Mouse (Mus musculus) fat pad, adult 2 months (tissue): Measurements from ENCODE around the gene Prkd3.

Experiments used
- DNase-seq: peaks from one replicate; pipeline ENCODE4 v3.0.0-alpha.2; 2011; ENCODE audit warnings: low read depth, low spot score; ENCODE audit errors: extremely low read depth

Gene Prkd3

DNA sequence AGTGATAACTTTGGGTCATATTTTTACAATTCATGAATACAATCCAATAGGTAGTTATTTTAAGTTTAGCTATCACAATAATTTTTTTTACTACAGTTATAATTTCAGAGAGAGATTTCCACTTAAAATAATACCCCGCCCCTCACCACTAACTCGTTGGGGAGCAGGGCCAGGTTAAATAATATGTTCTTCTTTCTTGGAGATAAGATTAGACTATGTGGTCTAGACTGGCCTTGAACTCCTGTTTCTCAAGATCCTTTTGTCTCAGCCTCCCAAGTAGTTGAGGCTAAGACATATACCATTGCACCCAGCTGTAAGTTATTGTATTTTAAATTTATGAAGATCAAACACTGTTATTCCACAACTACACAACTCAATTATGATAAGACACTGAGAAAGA is 7.0 kb downstream of the Prkd3 start:
- DNase-seq: no peak

DNA sequence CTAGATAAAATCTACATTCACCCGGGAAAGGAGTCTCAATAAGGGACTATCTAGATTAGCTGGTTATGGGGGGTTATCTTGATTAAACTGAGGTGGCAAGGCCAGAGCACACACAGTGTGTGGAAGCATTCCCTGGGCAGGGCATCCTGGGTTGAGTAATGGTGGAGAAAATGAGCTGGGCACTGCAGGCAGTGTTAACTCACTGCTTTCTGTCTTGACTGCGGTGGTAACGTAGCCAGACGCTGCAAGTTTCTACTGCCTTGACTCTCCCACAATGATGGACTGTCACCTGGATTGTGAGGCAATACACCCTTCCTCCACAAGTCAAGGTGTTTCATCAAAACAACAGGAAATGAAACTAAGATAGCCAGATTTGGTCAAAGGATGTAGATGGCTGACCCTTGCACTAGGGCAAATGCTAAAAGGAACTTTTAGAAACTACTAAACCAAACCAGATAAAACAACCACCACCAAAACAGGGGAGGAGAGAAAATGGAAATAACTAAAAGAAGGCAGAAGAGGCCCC is 20.8 kb downstream of the Prkd3 start:
- DNase-seq: no peak

- DNase-seq: no peak
These were observed 21.4 kb downstream of the Prkd3 start for GRCm38 (mm10) chr17:78999189-78999588.

- no peak for DNase-seq
These were observed 22.5 kb downstream of the Prkd3 start for GRCm38 (mm10) chr17:78998130-78998529.

GRCm38 (mm10) chr17:78994931-78995820 is 25.4 kb downstream of the Prkd3 start:
- no peak for DNase-seq

DNA sequence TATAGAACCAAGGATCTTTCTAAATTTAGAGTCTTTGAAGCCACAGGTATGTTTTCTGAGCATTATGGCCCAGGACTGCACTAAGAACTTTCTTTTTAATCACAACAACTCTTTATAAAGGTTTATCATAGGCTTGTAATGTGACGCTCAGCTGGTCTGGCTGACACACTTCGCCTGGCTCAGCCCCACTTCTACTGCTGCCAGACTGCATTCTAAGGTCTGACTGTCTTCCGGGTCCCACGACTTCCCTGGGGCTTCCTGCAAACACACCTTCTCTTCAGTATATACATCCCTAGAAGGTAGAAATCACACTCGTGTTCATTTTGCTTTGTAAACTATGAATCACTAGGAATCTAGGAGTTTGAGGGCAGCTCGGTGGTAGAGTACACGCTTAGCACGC is 26.2 kb downstream of the Prkd3 start:
- DNase-seq: no peak

DNA sequence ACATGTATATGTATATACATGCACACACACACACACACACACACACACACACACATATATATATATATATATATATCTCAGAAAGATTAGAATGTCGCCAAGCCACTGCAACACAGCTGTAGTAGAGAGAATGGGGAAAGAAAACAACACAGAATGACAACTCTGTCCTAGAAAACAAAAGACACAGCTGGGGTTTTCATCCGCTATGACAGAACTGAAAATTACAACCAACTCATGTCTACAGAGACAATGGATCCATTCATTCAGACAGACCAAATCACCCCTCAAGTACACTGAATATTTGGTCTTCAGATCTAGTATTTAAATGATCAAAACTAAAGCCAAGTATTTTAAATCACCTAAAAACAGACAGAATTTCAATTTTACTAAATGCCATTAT is 26.9 kb downstream of the Prkd3 start:
- no peak for DNase-seq

DNA sequence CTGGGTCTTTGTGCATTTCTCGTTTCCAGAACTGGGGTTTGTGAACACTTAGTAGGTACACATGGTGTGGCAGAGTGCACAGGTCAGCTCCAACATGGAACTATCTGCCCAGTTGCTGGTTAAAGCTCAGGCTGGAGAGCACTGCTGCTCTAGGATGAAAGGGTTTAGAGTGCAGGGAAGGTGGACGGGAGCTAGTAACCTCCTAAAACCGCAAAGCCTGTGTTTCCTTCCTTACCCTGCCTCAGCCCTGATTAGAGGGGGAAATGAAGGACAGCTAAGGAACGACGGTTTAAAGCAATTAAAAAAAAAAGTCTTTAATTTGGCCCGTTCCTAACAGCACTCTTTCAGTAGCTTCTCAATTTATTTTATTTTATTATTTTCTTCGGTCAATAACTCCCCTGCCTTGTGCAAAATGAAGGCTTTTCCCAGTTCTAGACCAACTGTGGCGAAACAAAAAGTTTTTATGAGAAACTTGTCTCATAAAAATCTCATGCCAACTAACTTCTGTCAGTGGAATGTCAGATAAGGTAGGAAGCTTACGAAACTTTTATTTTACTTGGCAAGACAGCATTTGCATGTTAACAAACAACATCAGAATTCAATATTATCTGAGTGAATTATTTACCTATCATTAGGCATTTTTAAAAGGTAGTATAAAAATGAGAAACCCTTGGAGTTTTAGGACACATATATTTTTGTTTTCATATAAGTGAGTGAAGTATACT is 28.2 kb downstream of the Prkd3 start:
- no peak for DNase-seq

GRCm38 (mm10) chr17:78991549-78991948 is 29.1 kb downstream of the Prkd3 start:
- no peak for DNase-seq

- no peak for DNase-seq
These were observed 31.6 kb downstream of the Prkd3 start for GRCm38 (mm10) chr17:78989015-78989414.

DNA sequence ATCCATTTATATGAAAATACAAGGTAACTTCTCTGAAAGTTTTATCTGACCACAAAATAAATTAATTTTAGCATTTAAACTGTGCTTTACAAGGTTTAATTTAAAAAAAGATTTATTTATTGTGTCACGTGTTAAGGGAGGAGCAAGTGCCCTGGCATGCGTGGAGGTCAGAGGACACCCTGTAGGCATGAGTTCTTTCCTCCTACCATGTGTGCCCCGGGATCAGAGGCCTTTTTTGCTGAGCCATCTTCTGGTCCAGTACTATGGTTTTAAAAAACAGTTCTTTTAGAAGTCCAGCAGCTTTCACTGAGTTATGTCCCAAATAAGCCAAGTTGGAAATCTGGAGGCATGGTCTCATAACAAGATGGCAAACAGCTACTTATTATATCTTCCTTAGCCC is 36.9 kb downstream of the Prkd3 start:
- DNase-seq: no peak

DNA sequence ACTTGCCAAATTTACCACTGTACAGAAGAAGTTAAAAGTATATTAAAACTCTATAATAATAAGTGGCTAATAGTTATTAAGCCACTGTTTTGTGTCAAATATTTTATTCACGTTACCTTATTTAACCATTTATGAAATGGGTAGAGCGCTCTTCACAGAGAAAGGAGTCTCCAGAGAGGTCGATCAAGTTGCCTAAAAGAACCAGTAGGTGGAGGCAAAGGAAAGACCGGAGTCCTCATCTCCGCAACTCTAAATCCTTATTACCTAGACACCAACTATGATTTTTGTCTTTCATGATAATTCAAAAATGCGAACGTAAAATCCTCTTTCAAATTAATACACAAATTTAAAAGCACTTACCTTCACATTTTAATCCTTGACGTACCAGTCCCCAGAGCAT is 37.5 kb downstream of the Prkd3 start:
- no peak for DNase-seq

- DNase-seq: no peak
These were observed 52.1 kb downstream of the Prkd3 start for GRCm38 (mm10) chr17:78968500-78968899.

- no peak for DNase-seq
These were observed 54.3 kb downstream of the Prkd3 start for GRCm38 (mm10) chr17:78966092-78966883.

DNA sequence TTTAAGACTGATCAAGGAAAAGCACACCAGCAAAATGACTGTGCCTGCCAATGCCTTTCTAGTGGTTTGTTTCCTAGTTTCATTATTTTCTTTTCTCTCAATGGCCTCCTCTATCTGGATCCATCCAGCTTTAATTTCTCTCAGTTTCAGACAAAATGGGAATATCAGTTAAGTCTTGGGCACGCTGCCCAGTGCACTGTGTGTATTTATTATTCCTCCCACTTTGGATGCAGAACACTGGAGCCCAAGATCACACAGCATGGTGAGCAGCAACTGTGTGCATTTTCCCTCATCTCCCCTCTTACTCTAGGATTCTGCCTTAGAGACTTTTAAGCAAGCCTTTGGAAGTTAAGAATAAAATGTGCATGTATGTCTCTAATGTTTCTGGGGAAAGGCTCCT is 56.2 kb downstream of the Prkd3 start:
- DNase-seq: no peak

DNA sequence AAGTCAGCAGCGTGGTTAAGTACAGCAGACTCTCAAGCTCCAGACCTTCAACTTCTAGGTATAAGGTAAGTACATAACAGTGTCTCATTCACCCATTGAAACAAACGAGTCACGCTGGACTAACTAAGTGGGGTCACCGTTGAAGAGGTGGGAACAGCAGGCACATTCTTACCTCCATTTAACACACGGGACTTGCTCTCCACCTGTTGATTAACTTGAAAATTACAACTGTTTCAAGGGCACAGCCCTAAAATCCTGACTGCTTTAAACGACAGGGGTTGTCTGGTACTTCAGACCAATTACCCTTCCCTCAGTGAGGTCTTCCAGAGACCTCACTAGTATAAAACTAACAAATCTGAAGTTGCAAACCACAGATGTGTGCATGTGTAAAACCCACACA is 61.1 kb downstream of the Prkd3 start:
- no peak for DNase-seq

DNA sequence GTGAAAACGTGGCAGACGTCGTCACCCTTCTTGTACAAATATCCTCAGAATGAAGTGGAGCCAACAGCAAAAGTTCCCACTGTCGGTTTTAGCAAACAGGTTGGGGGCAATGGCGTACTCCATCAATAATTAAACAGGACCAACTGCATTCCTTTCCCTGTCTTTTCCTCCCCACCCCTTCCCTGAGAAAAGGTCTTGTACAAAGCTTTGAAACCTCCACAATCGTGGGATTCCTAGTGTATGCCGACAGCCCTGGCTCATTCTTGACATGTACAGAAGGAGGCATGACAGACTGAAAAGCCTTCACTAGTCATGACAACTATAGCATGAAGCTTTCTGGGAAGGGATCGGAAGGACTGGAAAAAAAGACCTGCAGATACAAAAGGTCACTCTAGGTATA is 67.4 kb downstream of the Prkd3 start:
- no peak for DNase-seq

DNA sequence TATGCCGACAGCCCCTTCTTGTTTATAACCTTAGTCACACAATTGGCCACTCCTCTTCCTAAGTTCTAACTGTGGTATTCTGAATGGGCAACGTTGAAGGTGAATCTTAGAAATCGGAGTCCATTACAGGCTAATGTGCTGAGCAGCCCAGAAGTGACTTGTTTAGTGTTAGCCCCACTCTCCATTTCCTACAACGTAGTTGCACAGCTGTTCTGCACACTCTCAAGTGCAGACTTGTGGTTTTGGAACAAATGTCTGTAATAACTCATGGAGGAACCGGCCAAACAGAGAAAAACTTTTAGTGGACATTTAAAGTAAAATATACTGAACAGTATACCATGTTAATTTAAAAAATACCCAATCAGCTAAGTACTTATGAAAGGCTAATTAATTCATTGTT is 68.5 kb downstream of the Prkd3 start:
- no peak for DNase-seq

DNA sequence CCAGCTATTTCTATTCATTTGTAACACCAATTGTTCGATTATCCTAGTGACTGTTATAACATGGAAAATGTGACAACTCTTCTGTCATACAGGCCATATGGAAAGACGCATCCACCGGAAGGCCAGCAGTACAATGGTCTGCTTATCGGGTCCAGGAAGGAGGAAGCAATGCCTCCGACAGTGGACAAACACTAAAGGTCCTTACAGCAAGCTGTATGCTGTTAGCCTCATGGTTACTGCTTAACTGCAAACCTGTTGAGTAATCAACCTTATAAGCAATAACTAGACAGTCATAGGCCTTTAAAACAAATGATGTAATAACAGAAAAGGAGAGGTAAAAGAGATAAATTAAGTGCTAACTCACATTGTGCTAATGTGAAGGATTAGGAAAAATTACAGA is 69.4 kb downstream of the Prkd3 start:
- no peak for DNase-seq

DNA sequence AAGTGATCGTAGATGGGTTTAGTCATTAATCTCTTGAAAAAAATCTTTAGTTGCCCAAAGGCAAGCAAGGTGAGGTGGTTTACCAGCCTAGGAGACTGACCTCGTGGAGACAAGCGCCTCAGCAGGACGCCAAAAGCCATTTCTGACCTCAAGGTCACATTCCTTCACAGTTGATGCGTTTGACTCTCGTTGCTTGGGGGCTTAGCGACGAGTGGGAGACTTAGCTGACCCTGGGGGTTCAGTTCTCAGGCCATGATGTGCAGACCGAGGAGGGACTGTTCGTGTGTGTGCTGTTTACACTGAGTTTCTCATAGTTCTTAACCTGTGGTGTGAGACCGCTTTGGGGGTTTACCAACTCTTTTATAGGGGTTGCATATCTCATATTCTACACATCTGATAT is 78.0 kb downstream of the Prkd3 start:
- no peak for DNase-seq

GRCm38 (mm10) chr17:78938927-78939326 is 81.7 kb downstream of the Prkd3 start:
- no peak for DNase-seq
